Mouse (Mus musculus): Measurements from ENCODE around the gene Vmn1r22.
"Not testable (repeated sequence)": the region's sequence is repeated elsewhere in the genome, so short reads cannot be mapped to it uniquely, and the experiment has no call there.

The Vmn1r22 gene

DNA sequence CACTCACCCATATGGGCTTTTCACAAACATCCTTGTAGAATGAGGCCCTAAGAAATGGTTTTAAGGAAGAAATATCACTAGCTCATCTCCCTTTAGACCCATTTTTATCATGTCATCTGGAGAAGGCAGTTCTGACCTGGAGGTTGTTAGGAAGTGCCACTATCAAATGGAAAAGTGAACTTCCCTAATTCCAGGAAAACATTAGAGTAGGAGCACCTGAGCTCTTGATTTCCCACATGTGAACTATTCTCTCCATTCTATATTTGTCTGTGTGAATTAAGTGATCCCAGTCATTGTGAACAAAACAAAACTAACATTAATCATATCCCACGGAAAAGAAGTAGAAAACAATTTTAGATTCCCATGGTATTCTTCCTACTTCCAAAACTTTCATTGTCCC, at the start of gene Vmn1r22:
TSS of gene Vmn1r22 (minus strand) at position 101 of the 400 bp plus-strand sequence.
- DNase-seq: no peak

GRCm38 (mm10) chr6:57926738-57927137, 18.9 kb upstream of the Vmn1r22 start, which contains the start of gene Vmn1r23:
Gene Vmn1r23, minus strand, starts transcription at chr6:57926838.
- DNase-seq: no peak

GRCm38 (mm10) chr6:57859043-57860042, 48.5 kb downstream of the Vmn1r22 start:
- DNase-seq: peak; percentile 32

DNA sequence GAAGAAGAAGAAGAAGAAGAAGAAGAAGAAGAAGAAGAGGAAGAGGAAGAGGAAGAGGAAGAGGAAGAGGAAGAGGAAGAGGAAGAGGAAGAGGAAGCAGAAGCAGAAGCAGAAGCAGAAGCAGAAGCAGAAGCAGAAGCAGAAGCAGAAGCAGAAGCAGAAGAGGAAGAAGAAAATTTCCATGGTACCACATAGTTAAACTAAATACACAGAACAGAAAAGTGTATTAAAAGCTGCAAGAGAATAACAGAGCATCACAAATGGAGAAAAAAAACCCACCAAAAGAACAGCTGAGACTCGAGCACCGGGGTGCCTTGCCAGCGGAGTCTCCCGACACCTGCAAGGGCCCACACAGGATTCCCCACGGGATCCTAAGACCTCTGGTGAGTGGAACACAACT, 56.7 kb downstream of the Vmn1r22 start:
- not testable (repeated sequence) for DNase-seq

DNA sequence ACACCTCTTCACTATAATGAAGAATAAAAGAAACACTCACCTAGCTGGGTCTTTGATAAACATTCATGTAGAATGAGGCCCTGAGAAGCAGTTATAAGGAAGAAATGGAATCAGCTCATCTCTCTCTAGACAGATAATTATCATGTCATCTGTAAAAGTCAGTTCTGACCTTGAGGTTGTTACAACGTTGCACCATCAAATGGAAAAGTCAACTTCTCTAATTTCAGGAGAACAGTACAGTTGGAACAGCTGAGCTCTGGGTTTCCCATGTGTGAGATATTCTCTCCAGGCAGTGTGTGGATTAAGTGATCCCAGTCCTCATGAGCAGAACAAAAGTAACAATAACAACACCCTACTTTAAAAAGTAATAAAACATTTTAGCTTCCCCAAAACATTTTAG, 57.5 kb downstream of the Vmn1r22 start, which contains the start of gene Vmn1r21:
TSS of gene Vmn1r21 (minus strand) at position 58 of the 400 bp plus-strand sequence.
- DNase-seq: no peak
